Mouse (Mus musculus) kidney, adult 2 months (tissue): ENCODE results near the gene Fam187a.

Experiments
- CTCF ChIP-seq: fragments of 200-500 bp; conservative IDR thresholded peaks from 2 replicates; pipeline ENCODE4 v1.5.1; 2011; ENCODE audit warnings: low read depth, mild to moderate bottlenecking, control low read depth, low read length, moderate library complexity, mixed read lengths; ENCODE audit not compliant: insufficient read depth, insufficient read length
- POLR2A ChIP-seq: fragments of 200-500 bp; IDR thresholded peaks from one replicate; pipeline ENCODE4 v1.6.1; 2011; ENCODE audit warnings: low read depth, low read length, control low read depth

- TF ChIP-seq POLR2A (no peak), CTCF (no peak)
Measured at GRCm38 (mm10) chr11:102890096-102890495, 5.1 kb downstream of the Fam187a start.
